ENCODE assay signal across 9 mouse cellular contexts in genomic region chr3:51234752-51235055, GRCm38 (mm10). TPM values are rescaled to one million over a fixed set of nuclear protein-coding genes. Genes with fewer than 3 reads are reported as not detected.
DNase-seq lines count a peak whose midpoint lies in the region; ATAC-seq lines count a peak whose summit lies in the region.
"Had no signal": no experiment of that assay in that cellular context is flagged by ENCODE, and none has a peak within 500 bp of the region (broad histone marks: within the 10 kb centered on the region; RNA-seq: fewer than 3 reads in every experiment).

No protein-coding gene starts in this region.

- H3K4me3 ChIP-seq in kidney, embryonic 14.5 days (ENCODE audit: low read length), result no peak overlapping the region
- no peak overlapping the region for H3K4me3 ChIP-seq in embryonic facial prominence, embryonic 14.5 days (ENCODE audit: low read depth, low read length)
- no peak overlapping the region for H3K4me3 ChIP-seq in heart, embryonic 16.5 days (ENCODE audit: low read length)
- H3K4me3 ChIP-seq in midbrain, embryonic 12.5 days, result no peak overlapping the region
- H3K4me3 ChIP-seq: limb, embryonic 15.5 days had no signal

- H3K4me2 ChIP-seq in kidney, embryonic 14.5 days (replicated peaks; ENCODE audit: low read depth, low read length), result no peak overlapping the region
- H3K4me2 ChIP-seq in embryonic facial prominence, embryonic 14.5 days (ENCODE audit: low read depth, low read length), result peak overlapping the region; percentile 26; the same call in 1 of the 2 replicates
- no peak overlapping the region; the same call in 1 of the 2 replicates for H3K4me2 ChIP-seq in heart, embryonic 16.5 days (ENCODE audit: low read depth, low read length)
- no peak overlapping the region for H3K4me2 ChIP-seq in midbrain, embryonic 12.5 days (replicated peaks)
- H3K4me2 ChIP-seq: limb, embryonic 15.5 days had no signal

- ATAC-seq in kidney, embryonic 14.5 days (ENCODE audit: low FRiP score, low TSS enrichment), result peak; percentile 32; the same call in 1 of the 2 replicates
- peak; percentile 46 for ATAC-seq in embryonic facial prominence, embryonic 14.5 days (ENCODE audit: low read depth)
- peak; percentile 5; the same call in 1 of the 2 replicates for ATAC-seq in heart, embryonic 16.5 days (replicated peaks; ENCODE audit: extremely low read depth, insufficient read depth, low FRiP score)
- ATAC-seq in midbrain, embryonic 12.5 days (ENCODE audit: low FRiP score, low read depth), result peak; percentile 42; the same call in 1 of the 2 replicates

- H3K9ac ChIP-seq in kidney, embryonic 14.5 days (ENCODE audit: low read depth, low read length), result no peak overlapping the region
- H3K9ac ChIP-seq in embryonic facial prominence, embryonic 14.5 days (ENCODE audit: low read depth, low read length), result no peak overlapping the region
- peak overlapping the region; percentile 21; the same call in 1 of the 2 replicates for H3K9ac ChIP-seq in heart, embryonic 16.5 days (ENCODE audit: low read length)
- H3K9ac ChIP-seq in midbrain, embryonic 12.5 days (replicated peaks), result no peak overlapping the region
- H3K9ac ChIP-seq: limb, embryonic 15.5 days had no signal

- H3K27ac ChIP-seq in kidney, embryonic 14.5 days (ENCODE audit: low read depth, low read length), result no peak overlapping the region
- no peak overlapping the region for H3K27ac ChIP-seq in embryonic facial prominence, embryonic 14.5 days (replicated peaks; ENCODE audit: low read depth, low read length)
- peak overlapping the region; percentile 98 for H3K27ac ChIP-seq in heart, embryonic 16.5 days (ENCODE audit: low read length)
- H3K27ac ChIP-seq in midbrain, embryonic 12.5 days (replicated peaks), result no peak overlapping the region
- H3K27ac ChIP-seq: limb, embryonic 15.5 days had no signal

- WGBS in kidney, embryonic 14.5 days, result 80% methylated on average over 5 of the region's 5 CpGs
- 76% methylated on average over 5 of the region's 5 CpGs for WGBS in embryonic facial prominence, embryonic 14.5 days
- WGBS in heart, embryonic 16.5 days, result 66% methylated on average over 5 of the region's 5 CpGs
- WGBS in midbrain, embryonic 12.5 days, result 80% methylated on average over 5 of the region's 5 CpGs

- H3K4me1 ChIP-seq in kidney, embryonic 14.5 days (ENCODE audit: control insufficient read depth, insufficient read depth, low read length), result no peaks in the 10 kb centered on the region
- no peaks in the 10 kb centered on the region for H3K4me1 ChIP-seq in embryonic facial prominence, embryonic 14.5 days (ENCODE audit: control insufficient read depth, insufficient read depth, low read length)
- peaks cover 38% of the 10 kb centered on the region for H3K4me1 ChIP-seq in heart, embryonic 16.5 days (ENCODE audit: control insufficient read depth, insufficient read depth, low read length)
- peaks cover 4% of the 10 kb centered on the region; the same call in 1 of the 2 replicates for H3K4me1 ChIP-seq in midbrain, embryonic 12.5 days

- no peak for DNase-seq in kidney, postnatal 4 days
- no peak for DNase-seq in embryonic facial prominence, embryonic 14.5 days (ENCODE audit: low spot score)
- no peak for DNase-seq in right cerebral cortex, adult 2 months (ENCODE audit: low spot score in 2 of 2)
- no peak for DNase-seq in frontal cortex, adult 2 months (ENCODE audit: extremely low spot score in 1 of 2, low spot score in 1 of 2)

- H3K36me3 ChIP-seq in kidney, embryonic 14.5 days (ENCODE audit: control insufficient read depth, insufficient read depth, low read length), result no peaks in the 10 kb centered on the region
- no peaks in the 10 kb centered on the region for H3K36me3 ChIP-seq in embryonic facial prominence, embryonic 14.5 days (ENCODE audit: control insufficient read depth, insufficient read depth, low read length)
- H3K36me3 ChIP-seq in heart, embryonic 16.5 days (ENCODE audit: control insufficient read depth, insufficient read depth), result no peaks in the 10 kb centered on the region
- no peaks in the 10 kb centered on the region; the same call in 1 of the 2 replicates for H3K36me3 ChIP-seq in midbrain, embryonic 12.5 days
- H3K36me3 ChIP-seq: limb, embryonic 15.5 days had no signal

- H3K9me3 ChIP-seq in kidney, embryonic 14.5 days (ENCODE audit: control insufficient read depth, low read length), result no peaks in the 10 kb centered on the region
- no peaks in the 10 kb centered on the region for H3K9me3 ChIP-seq in embryonic facial prominence, embryonic 14.5 days (ENCODE audit: control insufficient read depth, low read length)
- H3K9me3 ChIP-seq in heart, embryonic 16.5 days (replicated peaks; ENCODE audit: control insufficient read depth, low read length), result no peaks in the 10 kb centered on the region
- no peaks in the 10 kb centered on the region for H3K9me3 ChIP-seq in midbrain, embryonic 12.5 days
- H3K9me3 ChIP-seq: G1E; limb, embryonic 15.5 days had no signal

- H3K27me3 ChIP-seq in kidney, embryonic 14.5 days (ENCODE audit: control insufficient read depth, insufficient read depth, low read length), result no peaks in the 10 kb centered on the region
- no peaks in the 10 kb centered on the region for H3K27me3 ChIP-seq in embryonic facial prominence, embryonic 14.5 days (replicated peaks; ENCODE audit: control insufficient read depth, insufficient read depth, low read length)
- H3K27me3 ChIP-seq in heart, embryonic 16.5 days (ENCODE audit: control insufficient read depth, insufficient read depth, low read length), result no peaks in the 10 kb centered on the region
- no peaks in the 10 kb centered on the region for H3K27me3 ChIP-seq in midbrain, embryonic 12.5 days
- H3K27me3 ChIP-seq: limb, embryonic 15.5 days had no signal

RNA-seq across cellular contexts. Expression of gene Noct, which starts 10.5 kb away (rescaled TPM):
- polyA plus RNA-seq in kidney, embryonic 14.5 days (2014; fragmentation: Nextera tagmentation; extraction: Ambion mirVana), result 8.0 and 10.4 TPM in 2 replicates
- 9.4 and 10.0 TPM in 2 replicates for polyA plus RNA-seq in embryonic facial prominence, embryonic 14.5 days (2014; fragmentation: Nextera tagmentation; extraction: Ambion mirVana)
- 9.8 and 11.1 TPM in 2 replicates for polyA plus RNA-seq in heart, embryonic 16.5 days (2015; fragmentation: Nextera tagmentation; extraction: Ambion mirVana)
- polyA plus RNA-seq in midbrain, embryonic 12.5 days (2016; fragmentation: Nextera tagmentation; extraction: Ambion mirVana), result 15.4 and 16.0 TPM in 2 replicates
- polyA plus RNA-seq in frontal cortex, adult 2 months (2012; rRNA removed), result 36.2 and 40.8 TPM in 2 replicates
